ENCODE assay signal across 24 mouse cellular contexts in the genomic region with DNA sequence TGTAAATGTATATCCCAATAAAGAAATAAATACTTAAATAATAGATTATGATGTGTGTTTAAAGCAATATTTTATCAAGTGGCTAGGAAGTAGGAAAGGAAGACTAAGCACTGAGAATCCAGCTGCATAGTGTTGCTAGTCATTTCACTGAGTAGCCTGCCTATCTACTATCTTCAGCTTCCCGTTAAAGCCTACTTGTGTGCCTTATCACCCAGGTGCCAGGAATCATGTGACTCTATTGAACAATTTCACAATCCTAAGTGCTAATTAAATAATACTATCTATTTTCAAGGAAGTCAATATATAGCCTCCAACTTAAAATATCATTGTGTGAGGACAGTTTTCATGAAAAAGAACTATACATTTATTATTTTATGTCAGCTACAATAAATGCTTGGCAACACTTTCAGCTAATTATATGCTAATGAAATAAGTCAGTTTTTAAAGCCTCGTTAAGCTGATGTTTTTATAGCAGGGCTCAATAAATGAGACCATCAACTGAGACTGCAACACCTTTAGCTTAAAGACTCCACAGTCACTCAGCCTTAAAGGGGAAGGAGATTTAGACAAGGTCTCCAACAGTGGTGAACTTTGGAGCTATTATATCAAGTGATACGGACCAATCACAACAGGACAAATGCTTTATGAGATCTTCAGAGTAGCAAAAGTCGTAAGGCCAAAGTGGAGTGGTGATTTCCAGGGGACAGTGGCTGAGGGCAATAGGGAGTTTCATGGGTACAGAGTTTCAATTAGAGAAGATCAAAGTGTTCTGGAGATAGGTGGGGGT.
A peak's percentile ranks its signal among the peaks of the same experiment; 100 is the strongest.
DNase-seq lines count a peak whose midpoint lies in the region; ATAC-seq and TF ChIP-seq lines count a peak whose summit lies in the region.
"Had no signal": no experiment of that assay in that cellular context is flagged by ENCODE, and none has a peak within 500 bp of the region (broad histone marks: within the 10 kb centered on the region; RNA-seq: fewer than 3 reads in every experiment).

No protein-coding gene starts in this region.

- no peak overlapping the region for H3K4me2 ChIP-seq in liver, embryonic 11.5 days
- H3K4me2 ChIP-seq in intestine, embryonic 15.5 days (replicated peaks) = no peak overlapping the region
- H3K4me2 ChIP-seq: embryonic facial prominence, embryonic 12.5 days; embryonic facial prominence, embryonic 15.5 days; heart, embryonic 13.5 days; hindbrain, embryonic 12.5 days; hindbrain, embryonic 15.5 days had no signal

- TF ChIP-seq POLR2A in liver, adult 2 months (IDR thresholded peaks at IDR 0.05; ENCODE audit: extremely low read depth, insufficient read depth, low read length) = no peak

- H3K9me3 ChIP-seq in liver, embryonic 11.5 days (ENCODE audit: control insufficient read depth, low read length) = no peaks in the 10 kb centered on the region
- no peaks in the 10 kb centered on the region for H3K9me3 ChIP-seq in intestine, embryonic 15.5 days
- H3K9me3 ChIP-seq: embryonic facial prominence, embryonic 12.5 days; embryonic facial prominence, embryonic 15.5 days; heart, embryonic 10.5 days; heart, embryonic 13.5 days; hindbrain, embryonic 12.5 days; hindbrain, embryonic 15.5 days had no signal

- H3K9ac ChIP-seq in liver, adult 2 months (ENCODE audit: low read depth, low read length) = no peak overlapping the region
- H3K9ac ChIP-seq in liver, embryonic 11.5 days (ENCODE audit: low read depth, low read length) = no peak overlapping the region
- H3K9ac ChIP-seq in intestine, embryonic 15.5 days = no peak overlapping the region
- H3K9ac ChIP-seq: embryonic facial prominence, embryonic 12.5 days; embryonic facial prominence, embryonic 15.5 days; forebrain, postnatal 0 days; heart, embryonic 13.5 days; hindbrain, embryonic 12.5 days; hindbrain, embryonic 15.5 days had no signal

- no peaks in the 10 kb centered on the region for H3K4me1 ChIP-seq in liver, adult 2 months (ENCODE audit: control insufficient read depth, insufficient read depth, low read length)
- no peaks in the 10 kb centered on the region for H3K4me1 ChIP-seq in liver, embryonic 11.5 days (replicated peaks; ENCODE audit: control insufficient read depth, insufficient read depth, low read length)
- no peaks in the 10 kb centered on the region for H3K4me1 ChIP-seq in intestine, embryonic 15.5 days (replicated peaks)
- H3K4me1 ChIP-seq: embryonic facial prominence, embryonic 12.5 days; embryonic facial prominence, embryonic 15.5 days; heart, embryonic 10.5 days; heart, embryonic 13.5 days; hindbrain, embryonic 12.5 days; hindbrain, embryonic 15.5 days had no signal

- no peak overlapping the region for H3K4me3 ChIP-seq in liver, adult 2 months (ENCODE audit: insufficient read depth, low read depth, low read length)
- H3K4me3 ChIP-seq in liver, embryonic 11.5 days (ENCODE audit: low read depth, low read length) = no peak overlapping the region
- H3K4me3 ChIP-seq in intestine, embryonic 15.5 days (replicated peaks) = no peak overlapping the region
- H3K4me3 ChIP-seq: embryonic facial prominence, embryonic 12.5 days; embryonic facial prominence, embryonic 15.5 days; gastrocnemius, adult 2 months; heart, adult 2 months; heart, embryonic 10.5 days; heart, embryonic 13.5 days; hindbrain, embryonic 12.5 days; hindbrain, embryonic 15.5 days had no signal

- no peaks in the 10 kb centered on the region for H3K27me3 ChIP-seq in liver, adult 2 months (ENCODE audit: control insufficient read depth, insufficient read depth, low read length)
- no peaks in the 10 kb centered on the region for H3K27me3 ChIP-seq in liver, embryonic 11.5 days (replicated peaks; ENCODE audit: control insufficient read depth, insufficient read depth, low read length)
- no peaks in the 10 kb centered on the region for H3K27me3 ChIP-seq in intestine, embryonic 15.5 days (replicated peaks)
- H3K27me3 ChIP-seq: embryonic facial prominence, embryonic 12.5 days; embryonic facial prominence, embryonic 15.5 days; heart, embryonic 13.5 days; hindbrain, embryonic 12.5 days; hindbrain, embryonic 15.5 days had no signal

- no peak overlapping the region for H3K27ac ChIP-seq in liver, adult 2 months (replicated peaks; ENCODE audit: insufficient read depth, low read depth, low read length)
- no peak overlapping the region for H3K27ac ChIP-seq in liver, embryonic 11.5 days (ENCODE audit: low read depth, low read length)
- no peak overlapping the region for H3K27ac ChIP-seq in intestine, embryonic 15.5 days
- H3K27ac ChIP-seq: embryonic facial prominence, embryonic 12.5 days; embryonic facial prominence, embryonic 15.5 days; gastrocnemius, adult 2 months; heart, adult 2 months; heart, embryonic 10.5 days; heart, embryonic 13.5 days; hindbrain, embryonic 12.5 days; hindbrain, embryonic 15.5 days had no signal

- 70% methylated on average over 4 of the region's 4 CpGs for WGBS in liver, adult 2 months
- 66% methylated on average over 4 of the region's 4 CpGs for WGBS in liver, embryonic 11.5 days
- 55% methylated on average over 4 of the region's 4 CpGs for WGBS in intestine, embryonic 15.5 days
- 25% methylated on average over 4 of the region's 4 CpGs for WGBS in large intestine, adult 2 months

- TF ChIP-seq CTCF in liver, adult 2 months (IDR thresholded peaks at IDR 0.05; ENCODE audit: low read depth, low read length) = no peak

- no peaks in the 10 kb centered on the region for H3K36me3 ChIP-seq in liver, adult 2 months (ENCODE audit: control insufficient read depth, insufficient read depth, low read length)
- no peaks in the 10 kb centered on the region for H3K36me3 ChIP-seq in liver, embryonic 11.5 days (ENCODE audit: control insufficient read depth, insufficient read depth, low read length)
- no peaks in the 10 kb centered on the region for H3K36me3 ChIP-seq in intestine, embryonic 15.5 days
- H3K36me3 ChIP-seq: embryonic facial prominence, embryonic 12.5 days; embryonic facial prominence, embryonic 15.5 days; heart, embryonic 10.5 days; heart, embryonic 13.5 days; hindbrain, embryonic 12.5 days; hindbrain, embryonic 15.5 days had no signal

- ATAC-seq in liver, embryonic 11.5 days (replicated peaks; ENCODE audit: low FRiP score) = no peak
- peak; percentile 91 for ATAC-seq in intestine, embryonic 15.5 days
- ATAC-seq: CD4-positive, CD25-positive, alpha-beta regulatory T cell, adult 4 months; forebrain, embryonic 14.5 days; forebrain, postnatal 0 days; Patski had no signal

- H3K79me2 ChIP-seq in liver, adult 2 months (ENCODE audit: control insufficient read depth, insufficient read depth, low read length) = no peaks in the 10 kb centered on the region

- peak; percentile 13 for DNase-seq in liver, adult 2 months (ENCODE audit: extremely low read depth, low read depth, low spot score)
- no peak for DNase-seq in liver, embryonic 11.5 days (ENCODE audit: low spot score)
- DNase-seq in large intestine, adult 2 months (ENCODE audit: low read depth, low spot score) = peak; percentile 36
- DNase-seq in right cerebral cortex, postnatal 4 days = no peak
- DNase-seq in thymus, postnatal 0 days (ENCODE audit: low spot score) = no peak
- DNase-seq: adrenal gland, postnatal 10 days; adrenal gland, postnatal 36 days; cerebellum, adult 18-20 months; cerebellum, adult 9-11 months; cerebellum, postnatal 25 days; forebrain, postnatal 0 days; gastrocnemius, adult 2 months; gastrocnemius, postnatal 25 days; heart, adult 2 months had no signal

Comparison
In these comparisons a context has a peak if more than half of its experiments do, and no peak if none do; other contexts are left out.
1. DNase-seq: peak in liver, adult 2 months (single experiment) and large intestine, adult 2 months (single experiment); none in liver, embryonic 11.5 days (single experiment), right cerebral cortex, postnatal 4 days (single experiment) and thymus, postnatal 0 days (single experiment).